Mouse (Mus musculus) yolk sac, embryonic 10.5 days (tissue): Measurements from ENCODE around the gene Nars2.
"Not testable (repeated sequence)": the region's sequence is repeated elsewhere in the genome, so short reads cannot be mapped to it uniquely, and the experiment has no call there.

Experiments
- DNase-seq: peaks from one replicate; pipeline ENCODE4 v3.0.0-alpha.2; 2017; ENCODE audit warnings: low spot score

The Nars2 gene

GRCm38 (mm10) chr7:96951281-96952051 lies at the start of gene Nars2:
TSS of gene Nars2 (plus strand) at chr7:96951505.
- DNase-seq = peak; percentile 93

GRCm38 (mm10) chr7:96902183-96902582 lies 49.1 kb upstream of the Nars2 start:
- no peak for DNase-seq

GRCm38 (mm10) chr7:96903088-96903985 lies 48.0 kb upstream of the Nars2 start:
- DNase-seq = no peak

GRCm38 (mm10) chr7:96904442-96904841 lies 46.9 kb upstream of the Nars2 start:
- DNase-seq = no peak

GRCm38 (mm10) chr7:96904936-96905335 lies 46.4 kb upstream of the Nars2 start:
- no peak for DNase-seq

- no peak for DNase-seq
Observed at GRCm38 (mm10) chr7:96905422-96905821, 45.9 kb upstream of the Nars2 start.

- DNase-seq = no peak
Observed at GRCm38 (mm10) chr7:96906216-96906615, 45.1 kb upstream of the Nars2 start.

- no peak for DNase-seq
Observed at GRCm38 (mm10) chr7:96907971-96908680, 43.2 kb upstream of the Nars2 start.

GRCm38 (mm10) chr7:96909856-96910255 lies 41.4 kb upstream of the Nars2 start:
- no peak for DNase-seq

- no peak for DNase-seq
Observed at GRCm38 (mm10) chr7:96910310-96910960, 40.9 kb upstream of the Nars2 start.

- peak; percentile 70 for DNase-seq
Observed at GRCm38 (mm10) chr7:96914031-96914430, 37.3 kb upstream of the Nars2 start.

- DNase-seq = peak; percentile 53
Observed at GRCm38 (mm10) chr7:96915452-96916105, 35.7 kb upstream of the Nars2 start.

- DNase-seq = no peak
Observed at GRCm38 (mm10) chr7:96920447-96921095, 30.7 kb upstream of the Nars2 start.

GRCm38 (mm10) chr7:96922927-96923326 lies 28.4 kb upstream of the Nars2 start:
- DNase-seq = no peak

GRCm38 (mm10) chr7:96943715-96944377 lies 7.5 kb upstream of the Nars2 start:
- DNase-seq = no peak

GRCm38 (mm10) chr7:96946501-96946900 lies 4.8 kb upstream of the Nars2 start:
- DNase-seq = not testable (repeated sequence)

GRCm38 (mm10) chr7:96952094-96952493 lies 789 bp downstream of the Nars2 start:
- no peak for DNase-seq

GRCm38 (mm10) chr7:96959168-96959567 lies 7.9 kb downstream of the Nars2 start:
- no peak for DNase-seq

- no peak for DNase-seq
Observed at GRCm38 (mm10) chr7:96967188-96967587, 15.9 kb downstream of the Nars2 start.

- no peak for DNase-seq
Observed at GRCm38 (mm10) chr7:96970359-96970758, 19.1 kb downstream of the Nars2 start.
